Mouse (Mus musculus): ENCODE results near the gene Gabrb1. TPM values are rescaled to one million over a fixed set of nuclear protein-coding genes. Genes with fewer than 3 reads are reported as not detected.

The Gabrb1 gene
- polyA plus RNA-seq, 1 experiment from 2014 or later = 0.04 TPM

DNA sequence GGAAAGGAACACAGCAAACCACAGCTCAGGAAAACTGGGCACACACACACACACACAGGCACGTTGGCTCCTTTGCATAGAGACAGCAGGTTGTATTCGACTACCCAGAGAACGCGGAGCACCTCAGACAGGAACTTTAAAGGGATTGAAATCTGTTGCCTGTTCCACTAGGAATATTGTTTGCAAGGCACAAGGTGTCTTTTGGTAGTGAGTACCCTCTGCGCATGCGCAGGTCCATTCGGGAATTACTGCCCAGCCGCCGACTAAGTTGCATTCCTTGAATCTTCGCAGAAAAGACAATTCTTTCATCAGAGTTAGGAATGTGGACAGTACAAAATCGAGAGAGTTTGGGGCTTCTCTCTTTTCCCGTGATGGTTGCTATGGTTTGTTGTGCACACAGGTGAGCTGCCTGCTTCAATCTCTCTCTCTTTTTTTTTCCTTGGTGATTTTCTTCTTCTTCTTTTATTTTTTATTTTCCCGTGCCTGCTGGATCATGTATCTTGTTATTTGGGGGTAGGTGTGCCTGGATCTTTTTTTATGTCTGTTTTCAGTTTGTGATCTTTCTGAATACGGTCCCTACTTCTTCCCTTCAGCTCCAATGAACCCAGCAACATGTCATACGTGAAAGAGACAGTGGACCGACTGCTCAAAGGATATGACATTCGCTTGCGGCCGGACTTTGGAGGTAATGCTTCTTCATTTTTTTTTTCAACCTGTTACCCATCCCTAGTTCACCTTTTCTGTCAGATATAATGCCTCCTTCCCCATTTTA is 42.0 kb downstream of the Gabrb1 start:
- ATAC-seq = peak; percentile 31
- peaks cover 64% of the 10 kb centered on the region for H3K27me3 ChIP-seq

DNA sequence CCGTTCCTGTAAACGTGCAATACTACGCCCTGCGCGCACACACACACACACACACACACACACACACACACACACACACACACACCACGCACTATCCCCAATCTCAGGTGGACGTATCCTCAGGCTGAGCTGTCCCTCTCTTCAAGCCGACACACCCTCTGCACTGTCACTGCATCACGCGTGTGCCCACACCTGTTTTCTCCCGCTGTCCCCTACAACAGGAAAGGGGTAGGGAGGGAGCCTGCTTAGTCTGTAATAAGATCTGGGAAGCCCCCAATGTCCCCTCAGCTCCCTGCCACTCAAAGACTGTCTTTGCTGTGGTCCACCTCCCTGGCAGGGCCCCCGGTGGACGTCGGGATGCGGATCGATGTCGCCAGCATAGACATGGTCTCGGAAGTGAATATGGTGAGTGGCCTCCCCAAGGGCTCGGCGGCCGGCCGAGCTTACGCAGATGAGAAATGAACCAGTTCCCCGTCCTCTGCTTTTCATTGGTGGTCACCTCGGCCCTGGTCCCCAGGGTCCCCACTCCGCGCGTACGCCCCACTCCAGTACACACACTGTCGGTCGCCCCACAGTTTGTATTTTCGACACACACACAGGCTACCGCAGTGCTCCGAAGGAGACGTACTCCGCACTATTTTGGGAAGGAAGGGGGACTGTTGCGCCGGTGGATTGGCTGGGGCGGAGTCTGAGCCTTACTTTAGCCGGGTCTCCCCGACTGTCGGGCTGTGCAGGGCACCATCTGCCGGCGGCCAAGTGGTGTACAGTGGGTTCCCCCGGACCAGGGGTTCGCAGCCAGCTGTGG is 42.8 kb downstream of the Gabrb1 start:
- ChIA-PET CTCF (no interaction called here), POLR2A (no interaction called here)
- TF ChIP-seq CTCF (IDR thresholded peaks at IDR 0.05) = no peak
- ATAC-seq = no peak
- in situ Hi-C loops (cut with MboI; ENCODE audit: low pct_unique_long_range_greater_than_20kb) = no loop called here
- H3K27me3 ChIP-seq = peaks cover 68% of the 10 kb centered on the region
- DNase-seq (ENCODE audit: low read depth, low spot score) = no peak

More for the DNA sequence above, 42.0 kb downstream of the Gabrb1 start:
- ChIA-PET POLR2A (interaction anchor here (0.5 kb wide), 1 partner anchor 70 kb away, joined by 3 read pairs; no protein-coding TSS in a partner anchor), CTCF (no interaction called here)
- no peak for TF ChIP-seq CTCF (IDR thresholded peaks at IDR 0.05)
- DNase-seq (ENCODE audit: low read depth, low spot score) = no peak
- in situ Hi-C loops (cut with MboI; ENCODE audit: low pct_unique_long_range_greater_than_20kb) = no loop called here

DNA sequence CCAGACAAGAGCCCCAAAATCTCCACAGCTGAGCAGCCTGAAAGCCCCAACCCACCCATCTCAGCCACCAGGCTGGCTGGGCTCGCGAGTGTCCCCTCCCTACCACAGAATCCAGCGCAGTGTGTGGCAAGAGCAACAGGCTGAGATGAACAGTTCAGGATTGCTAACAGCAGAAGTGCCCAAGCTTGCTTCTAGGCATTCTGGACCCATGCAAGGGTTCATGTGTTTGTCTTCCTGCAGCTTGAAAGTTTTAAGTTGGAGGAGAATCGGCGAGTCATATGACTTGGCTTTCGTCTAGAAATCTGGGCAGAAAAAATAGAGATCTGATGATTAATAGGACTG is 43.3 kb downstream of the Gabrb1 start:
- DNase-seq (ENCODE audit: low read depth, low spot score) = no peak
- ATAC-seq = no peak
- ChIA-PET POLR2A (no interaction called here), CTCF (no interaction called here)
- in situ Hi-C loops (cut with MboI; ENCODE audit: low pct_unique_long_range_greater_than_20kb) = no loop called here
- TF ChIP-seq CTCF (IDR thresholded peaks at IDR 0.05) = no peak
- peaks cover 68% of the 10 kb centered on the region for H3K27me3 ChIP-seq

DNA sequence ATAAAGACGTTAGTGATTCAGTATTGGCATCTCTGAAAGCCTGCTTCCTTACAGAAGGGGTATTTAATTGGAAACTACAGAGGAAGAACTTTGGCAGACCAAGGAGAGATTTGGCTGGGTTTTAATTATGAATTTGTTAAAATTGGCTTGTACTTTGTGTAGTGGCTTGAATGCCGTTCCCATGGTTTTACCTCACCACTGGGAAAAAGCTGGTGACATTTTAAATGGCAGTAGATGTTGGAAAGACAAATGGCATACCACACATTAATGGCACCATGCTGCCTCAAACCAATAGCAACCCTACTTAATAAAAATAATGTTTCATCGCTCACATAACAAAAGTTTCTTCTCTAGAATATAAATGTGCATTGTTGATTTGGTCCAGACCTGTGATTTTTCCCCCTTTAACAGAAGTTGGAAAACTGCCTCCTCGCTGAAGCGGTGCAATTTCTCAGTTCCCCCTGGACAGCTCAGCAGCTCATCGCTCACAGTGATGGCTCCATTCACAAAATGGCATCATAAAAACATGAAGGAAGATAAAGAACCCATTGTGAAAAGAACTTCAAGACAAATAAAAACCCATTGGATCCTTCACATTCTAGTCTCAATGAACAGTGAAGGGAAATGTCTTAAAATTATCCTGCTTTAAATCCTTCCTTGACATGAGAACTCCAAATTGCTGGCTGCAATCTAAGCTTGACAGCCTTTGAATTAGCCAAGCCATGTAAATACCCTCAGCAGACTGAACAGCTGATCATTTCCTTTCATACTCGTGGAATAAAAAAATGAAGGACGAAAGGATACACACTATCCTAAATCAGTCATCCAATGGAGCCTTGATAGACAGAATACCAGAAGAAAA is 75.2 kb downstream of the Gabrb1 start:
- peaks cover 7% of the 10 kb centered on the region for H3K27me3 ChIP-seq
- ATAC-seq (no peak), DNase-seq (ENCODE audit: low read depth, low spot score) (no peak)
- in situ Hi-C loops (cut with MboI; ENCODE audit: low pct_unique_long_range_greater_than_20kb) = no loop called here
- ChIA-PET POLR2A (no interaction called here), CTCF (no interaction called here)
- TF ChIP-seq CTCF (IDR thresholded peaks at IDR 0.05) = no peak

DNA sequence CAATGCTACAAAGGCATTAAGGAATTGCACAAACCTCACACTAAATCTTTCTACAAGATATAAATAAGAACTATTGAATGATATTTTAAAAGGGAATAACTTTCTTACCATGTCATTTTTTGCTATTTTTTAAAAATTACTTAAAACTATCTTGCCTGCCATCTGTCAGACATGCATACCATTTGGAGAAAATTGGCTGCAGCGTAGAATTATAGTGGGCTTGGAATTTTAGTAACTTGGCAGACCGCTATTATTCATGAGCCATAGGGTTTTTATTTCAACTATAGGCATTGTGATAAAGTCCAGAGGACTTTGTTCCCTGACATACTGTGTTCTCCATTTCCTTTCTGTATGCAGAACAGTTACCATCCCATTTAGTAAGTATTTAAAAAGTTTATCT is 89.5 kb downstream of the Gabrb1 start:
- ChIA-PET POLR2A (no interaction called here), CTCF (no interaction called here)
- in situ Hi-C loops (cut with MboI; ENCODE audit: low pct_unique_long_range_greater_than_20kb) = no loop called here
- DNase-seq (ENCODE audit: low read depth, low spot score) = no peak
- no peak for TF ChIP-seq CTCF (IDR thresholded peaks at IDR 0.05)
- no peak for ATAC-seq
- peaks cover 18% of the 10 kb centered on the region for H3K27me3 ChIP-seq

DNA sequence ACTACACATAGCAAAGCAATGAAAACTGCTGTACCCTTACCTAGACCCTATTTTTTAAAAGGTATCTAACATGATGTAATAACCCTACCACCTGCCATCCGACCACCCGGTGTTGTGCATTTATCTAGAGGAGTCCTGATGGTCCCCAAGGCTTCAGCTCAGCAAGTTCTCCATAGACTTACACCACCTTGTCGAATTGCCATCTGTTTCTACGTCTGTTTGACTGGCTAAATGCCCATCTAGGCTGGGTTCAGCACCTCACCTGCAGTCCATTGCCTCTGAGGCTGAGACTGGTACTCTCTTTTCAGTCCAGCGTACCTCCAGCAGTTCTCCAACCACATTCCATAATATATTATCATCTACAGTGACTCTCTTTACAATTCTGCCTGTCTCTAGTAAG is 96.1 kb downstream of the Gabrb1 start:
- ChIA-PET POLR2A (no interaction called here), CTCF (no interaction called here)
- no peak for DNase-seq (ENCODE audit: low read depth, low spot score)
- peaks cover 13% of the 10 kb centered on the region for H3K27me3 ChIP-seq
- no peak for ATAC-seq
- no peak for TF ChIP-seq CTCF (IDR thresholded peaks at IDR 0.05)
- in situ Hi-C loops (cut with MboI; ENCODE audit: low pct_unique_long_range_greater_than_20kb) = no loop called here

DNA sequence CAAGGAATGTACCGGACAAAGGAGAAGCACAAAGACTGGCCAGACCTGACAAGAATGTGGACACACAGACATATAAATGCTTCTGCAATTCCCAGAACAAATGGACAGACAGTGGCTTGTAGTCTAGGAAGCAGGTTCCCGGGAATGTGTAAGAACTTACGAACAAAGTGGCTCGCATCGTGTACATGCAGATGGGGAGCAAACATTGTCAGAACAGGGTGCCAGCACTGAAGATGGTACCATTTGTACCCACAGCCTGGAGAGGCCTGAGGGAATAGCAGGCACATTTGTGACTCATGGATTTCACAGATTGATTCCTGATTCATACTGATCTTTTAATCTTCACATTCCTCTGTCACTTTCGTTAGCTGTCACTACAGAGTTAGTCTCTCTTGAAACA is 103.2 kb downstream of the Gabrb1 start:
- no peak for TF ChIP-seq CTCF (IDR thresholded peaks at IDR 0.05)
- no peak for ATAC-seq
- in situ Hi-C loops (cut with MboI; ENCODE audit: low pct_unique_long_range_greater_than_20kb) = no loop called here
- peaks cover 17% of the 10 kb centered on the region for H3K27me3 ChIP-seq
- POLR2A ChIA-PET = no interaction called here
- CTCF ChIA-PET = no interaction called here
- DNase-seq (ENCODE audit: low read depth, low spot score) = no peak

DNA sequence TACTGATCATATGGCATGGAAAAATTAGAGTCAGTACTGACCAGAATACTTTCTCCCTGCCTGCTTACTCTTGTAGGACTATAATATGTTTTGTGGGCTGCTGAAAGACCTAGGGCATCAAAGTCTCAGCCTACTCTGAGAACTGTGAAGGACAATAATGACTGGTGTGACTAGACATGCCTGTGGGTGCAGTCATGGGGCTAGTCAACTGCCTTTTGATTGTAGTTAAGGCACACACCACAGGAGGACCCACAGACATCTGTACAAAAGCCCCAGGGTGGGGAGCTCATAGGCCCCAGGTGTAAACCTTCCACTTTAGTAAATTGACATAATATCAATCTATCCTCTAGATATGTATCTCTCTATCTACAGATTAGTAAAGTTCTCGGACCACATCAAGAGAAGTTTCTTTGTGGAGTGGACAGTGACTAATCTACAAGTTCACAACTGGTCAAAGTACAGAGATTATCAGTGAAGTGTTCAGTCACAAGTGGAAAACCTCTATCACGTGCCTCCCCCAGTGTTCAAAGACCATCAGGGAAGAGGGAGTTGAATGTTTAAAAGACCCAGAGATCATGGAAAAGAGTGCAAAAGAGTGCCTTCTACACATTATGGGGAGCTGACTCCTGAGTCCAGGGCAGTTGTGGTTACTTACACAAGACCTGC is 123.7 kb downstream of the Gabrb1 start:
- peaks cover 21% of the 10 kb centered on the region for H3K27me3 ChIP-seq
- ChIA-PET POLR2A (no interaction called here), CTCF (interaction anchor here (1.0 kb wide), 1 partner anchor 12 kb away, joined by 3 read pairs; no protein-coding TSS in a partner anchor)
- ATAC-seq (no peak), DNase-seq (ENCODE audit: low read depth, low spot score) (no peak)
- TF ChIP-seq CTCF (IDR thresholded peaks at IDR 0.05) = no peak
- in situ Hi-C loops (cut with MboI; ENCODE audit: low pct_unique_long_range_greater_than_20kb) = no loop called here

DNA sequence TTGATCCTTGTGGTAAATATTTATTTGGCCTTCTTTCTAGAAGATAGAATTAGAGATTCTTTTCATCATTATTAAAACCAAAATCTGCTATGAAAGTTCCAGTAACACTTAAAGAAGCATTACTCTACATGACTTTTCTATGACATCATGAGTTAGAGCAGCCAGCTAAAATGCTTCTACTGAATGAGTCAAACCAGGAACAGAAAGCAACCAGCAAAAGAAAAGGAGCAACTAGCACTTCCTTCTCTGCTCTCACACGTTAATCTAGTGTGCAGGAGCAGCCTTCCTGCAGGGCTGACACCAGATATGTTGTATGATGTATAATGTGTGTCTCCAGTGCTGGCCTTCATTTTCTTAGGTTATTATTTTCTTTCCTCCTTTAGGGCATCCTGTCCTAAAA is 164.9 kb downstream of the Gabrb1 start:
- ChIA-PET CTCF (interaction anchor here (1.1 kb wide), 1 partner anchor 23 kb away, joined by 3 read pairs; no protein-coding TSS in a partner anchor), POLR2A (interaction anchor here (0.6 kb wide), 1 partner anchor 24 kb away, joined by 3 read pairs; no protein-coding TSS in a partner anchor)
- TF ChIP-seq CTCF (IDR thresholded peaks at IDR 0.05) = no peak
- ATAC-seq (no peak), DNase-seq (ENCODE audit: low read depth, low spot score) (no peak)
- no peaks in the 10 kb centered on the region for H3K27me3 ChIP-seq
- in situ Hi-C loops (cut with MboI; ENCODE audit: low pct_unique_long_range_greater_than_20kb) = no loop called here

DNA sequence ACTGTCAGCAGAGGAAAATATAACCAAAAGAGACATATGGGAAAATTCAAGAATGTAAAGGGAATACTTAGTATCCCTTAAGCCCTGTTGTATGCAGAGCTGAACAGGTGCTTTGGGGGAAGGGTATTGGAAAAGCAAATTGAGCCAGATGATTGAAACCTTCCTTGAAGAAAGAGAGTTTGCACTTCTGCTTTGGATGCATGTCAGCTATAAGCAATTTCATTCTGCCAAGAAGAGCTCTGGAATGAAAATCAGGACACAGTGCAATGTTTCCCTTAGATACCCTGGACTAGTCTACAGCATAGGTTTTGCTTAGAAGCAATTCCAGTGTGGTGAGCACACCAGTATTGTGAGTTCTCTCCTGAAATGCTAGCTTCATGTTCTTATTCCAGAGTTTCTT is 170.4 kb downstream of the Gabrb1 start:
- no peak for DNase-seq (ENCODE audit: low read depth, low spot score)
- ATAC-seq = no peak
- ChIA-PET CTCF (interaction anchor here (0.8 kb wide), 1 partner anchor 31 kb away, joined by 3 read pairs; no protein-coding TSS in a partner anchor), POLR2A (no interaction called here)
- TF ChIP-seq CTCF (IDR thresholded peaks at IDR 0.05) = no peak
- in situ Hi-C loops (cut with MboI; ENCODE audit: low pct_unique_long_range_greater_than_20kb) = no loop called here
- no peaks in the 10 kb centered on the region for H3K27me3 ChIP-seq
